Mouse (Mus musculus): ENCODE measurements around the gene Zfp26.

Zfp26 gene

GRCm38 (mm10) chr9:20459377-20460317 lies at the start of gene Zfp26:
Gene Zfp26, minus strand, starts transcription at chr9:20460162.
- peak; percentile 83 for DNase-seq (ENCODE audit: inconsistent ontology term)

DNA sequence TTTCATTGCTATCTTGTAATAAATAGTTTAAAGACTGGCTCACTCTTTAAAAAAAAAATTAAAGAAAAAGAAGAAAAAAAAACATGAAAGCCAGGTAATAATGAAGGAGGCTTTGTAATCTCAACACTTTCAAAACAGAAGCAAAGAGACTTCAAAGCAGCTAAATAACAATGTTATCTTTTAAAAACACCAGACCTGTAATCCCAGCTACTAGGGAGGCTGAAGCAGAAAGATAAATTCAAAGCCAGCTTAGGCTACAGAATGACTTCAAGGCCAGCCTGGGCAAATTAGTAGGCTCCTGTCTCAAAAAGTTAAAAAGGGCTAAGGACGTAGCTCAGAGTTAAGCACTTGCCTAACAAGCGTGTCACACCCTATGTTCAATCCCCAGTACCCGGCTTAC lies 49.7 kb upstream of the Zfp26 start:
- DNase-seq (ENCODE audit: inconsistent ontology term) = no peak

- no peak for DNase-seq (ENCODE audit: inconsistent ontology term)
Observed at GRCm38 (mm10) chr9:20504801-20505200, 44.8 kb upstream of the Zfp26 start.

- peak; percentile 46 for DNase-seq (ENCODE audit: inconsistent ontology term)
Observed at GRCm38 (mm10) chr9:20493281-20493680, 33.3 kb upstream of the Zfp26 start.

- DNase-seq (ENCODE audit: inconsistent ontology term) = peak; percentile 90
Observed at GRCm38 (mm10) chr9:20492527-20493233, 32.7 kb upstream of the Zfp26 start, which contains the start of gene Zfp426. Gene Zfp426, minus strand, starts transcription at chr9:20492746.

- no peak for DNase-seq (ENCODE audit: inconsistent ontology term)
Observed at GRCm38 (mm10) chr9:20491858-20492526, 32.0 kb upstream of the Zfp26 start.

DNA sequence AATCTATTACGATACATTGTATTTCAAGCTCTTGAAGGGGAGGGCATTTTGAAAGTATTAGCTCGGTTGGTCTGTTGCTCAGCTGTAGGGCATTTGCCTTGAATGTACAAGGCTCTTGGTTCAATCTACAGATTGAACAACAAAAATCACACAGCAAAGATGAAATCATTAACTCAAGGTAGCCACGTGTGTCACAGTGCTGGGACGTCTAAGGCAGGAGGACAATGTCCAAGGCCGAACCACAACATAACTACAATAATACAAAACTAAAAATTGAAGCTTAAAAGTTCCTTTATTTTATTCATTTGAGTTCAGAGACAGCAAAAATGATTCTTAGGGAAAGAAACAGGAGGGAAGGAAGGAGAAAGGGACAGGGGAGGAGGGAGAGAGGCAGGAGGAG lies 29.6 kb upstream of the Zfp26 start:
- no peak for DNase-seq (ENCODE audit: inconsistent ontology term)

- no peak for DNase-seq (ENCODE audit: inconsistent ontology term)
Observed at GRCm38 (mm10) chr9:20479396-20479795, 19.4 kb upstream of the Zfp26 start.

DNA sequence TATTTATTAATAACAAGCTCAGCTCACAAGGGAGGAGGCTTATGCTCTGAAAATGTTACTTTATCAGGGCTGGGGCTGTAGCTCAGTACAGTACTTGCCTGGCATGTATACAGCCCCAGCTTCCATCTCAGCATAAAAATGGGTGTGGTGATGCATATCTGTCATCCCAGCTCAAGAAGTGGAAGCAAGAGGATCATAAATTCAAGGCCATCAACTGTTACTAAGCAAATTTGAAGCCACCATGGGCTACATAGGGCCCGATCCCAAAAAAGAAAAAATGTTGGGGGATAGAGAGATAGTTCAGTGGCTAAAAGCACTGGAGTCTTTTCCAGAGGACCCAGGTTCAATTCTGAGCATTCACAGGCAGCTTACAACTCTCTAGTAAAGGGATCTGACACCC lies 16.7 kb upstream of the Zfp26 start:
- no peak for DNase-seq (ENCODE audit: inconsistent ontology term)

GRCm38 (mm10) chr9:20466761-20467442 lies 6.9 kb upstream of the Zfp26 start:
- peak; percentile 59 for DNase-seq (ENCODE audit: inconsistent ontology term)

DNA sequence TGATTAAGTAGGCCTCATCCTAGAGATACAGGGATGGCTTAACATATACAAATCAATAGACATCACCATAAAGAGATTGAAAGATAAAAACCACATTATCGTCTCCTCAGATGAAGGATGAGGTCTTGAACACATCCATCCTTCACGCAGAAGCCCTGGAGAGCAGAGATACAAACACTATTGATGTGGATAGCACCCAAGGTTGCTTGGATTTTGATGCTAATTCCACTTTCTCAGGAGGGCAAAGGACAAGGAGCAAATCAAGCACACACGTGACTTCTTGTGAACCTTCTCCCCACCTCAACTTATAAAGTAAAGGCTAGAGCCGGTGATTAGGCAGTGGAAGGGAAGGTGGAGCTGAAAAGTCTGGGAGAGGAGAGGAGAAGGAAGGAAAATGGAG lies 6.3 kb downstream of the Zfp26 start:
- no peak for DNase-seq (ENCODE audit: inconsistent ontology term)

DNA sequence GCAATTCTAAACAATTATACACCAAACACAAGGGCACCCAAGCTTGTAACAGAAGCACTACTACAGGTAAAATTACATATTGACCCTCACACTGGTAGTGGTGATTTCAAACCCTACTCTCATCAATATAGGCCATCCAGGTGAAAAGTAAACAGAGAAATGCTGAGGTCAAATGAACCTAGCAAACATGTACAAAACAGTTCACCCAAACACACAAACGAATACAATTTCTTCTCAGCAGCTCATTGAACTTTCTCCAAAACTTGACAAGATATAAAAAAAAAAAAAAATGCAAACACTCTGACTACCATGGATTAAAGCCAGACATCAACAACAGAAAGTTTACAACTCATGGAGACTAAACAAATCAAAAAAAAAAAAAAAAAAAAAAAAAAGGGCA lies 8.5 kb downstream of the Zfp26 start:
- no peak for DNase-seq (ENCODE audit: inconsistent ontology term)

DNA sequence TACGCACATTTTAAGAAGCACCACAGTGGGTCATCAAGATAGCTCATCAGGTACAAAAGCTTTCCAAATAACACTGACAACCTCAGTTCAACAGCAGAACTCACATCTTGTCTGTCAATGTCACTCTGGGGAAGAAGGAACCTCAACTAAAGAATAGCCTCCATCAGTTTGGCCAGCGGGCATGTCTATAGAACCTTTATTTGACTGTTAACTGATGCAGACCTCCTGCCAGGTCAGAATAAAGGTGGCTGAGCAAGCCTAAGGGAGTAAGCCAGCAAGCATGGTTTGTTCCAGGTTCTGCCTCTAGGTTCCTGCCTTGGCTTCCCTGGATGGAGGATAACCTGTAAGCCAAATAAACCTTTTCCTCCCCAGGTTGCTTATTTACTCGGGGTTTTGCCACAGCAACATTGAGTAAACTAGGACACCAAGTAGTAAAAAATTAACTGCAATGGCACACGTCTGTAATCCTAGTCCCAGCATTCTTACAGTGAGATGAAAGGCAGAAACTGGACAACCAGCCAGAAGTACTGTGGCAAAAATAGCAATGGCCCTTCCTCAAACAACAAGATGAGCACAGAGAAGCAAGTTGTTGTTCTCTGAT lies 16.7 kb downstream of the Zfp26 start:
- no peak for DNase-seq (ENCODE audit: inconsistent ontology term)

DNA sequence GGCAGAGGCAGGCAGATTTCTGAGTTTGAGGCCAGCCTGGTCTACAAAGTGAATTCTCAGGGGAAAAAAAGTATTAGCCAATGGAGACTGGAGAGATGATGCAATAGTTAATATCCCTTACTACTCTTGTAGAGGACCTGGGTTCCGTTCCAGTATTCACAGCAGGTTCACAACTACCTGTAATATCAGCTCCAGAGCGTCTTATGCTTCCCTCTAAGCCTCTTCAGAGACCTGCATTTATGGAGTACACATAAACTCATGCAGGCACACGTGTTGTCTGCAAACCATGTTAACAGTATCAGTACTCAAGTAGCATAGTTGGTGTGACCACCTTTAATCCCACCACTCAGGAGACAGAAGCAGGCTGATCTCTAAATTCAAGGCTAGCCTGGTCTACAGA lies 30.0 kb downstream of the Zfp26 start:
- no peak for DNase-seq (ENCODE audit: inconsistent ontology term)

DNA sequence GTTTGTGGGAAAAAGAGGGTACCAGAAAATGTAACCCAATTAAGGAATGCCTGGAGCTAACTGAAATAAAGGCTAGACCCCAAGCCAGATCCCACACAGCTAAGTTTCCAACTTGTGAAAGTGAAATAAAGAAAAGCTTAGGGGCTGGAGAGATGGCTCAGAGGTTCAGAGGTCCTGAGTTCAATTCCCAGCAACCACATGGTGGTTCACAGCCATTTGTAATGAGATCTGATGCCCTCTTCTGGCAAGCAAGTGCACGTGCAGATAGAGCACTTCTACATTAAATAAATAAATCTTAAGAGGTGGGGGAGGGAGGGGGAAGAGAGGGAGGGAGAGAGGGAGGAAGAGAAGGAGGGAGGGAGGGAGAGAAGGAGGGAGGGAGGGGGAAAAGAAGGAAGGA lies 48.5 kb downstream of the Zfp26 start:
- DNase-seq (ENCODE audit: inconsistent ontology term) = no peak

DNA sequence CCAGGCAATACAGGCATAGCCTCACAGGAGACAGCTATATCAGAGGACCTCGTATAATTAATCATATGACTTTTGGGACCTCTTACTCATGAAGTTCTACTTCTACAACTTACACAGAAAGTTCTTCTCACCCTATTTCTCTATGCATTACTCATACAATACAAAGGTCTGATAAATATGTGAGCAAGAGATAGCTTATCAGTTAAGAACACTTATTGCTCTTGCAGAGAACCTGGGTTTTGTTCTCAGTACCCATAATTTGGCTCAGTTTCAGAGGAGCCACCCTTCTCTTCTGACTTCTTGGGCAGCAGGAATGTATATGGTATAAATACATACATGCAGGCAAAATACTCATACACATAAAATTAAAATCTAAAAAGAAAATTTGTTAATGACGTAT lies 50.6 kb downstream of the Zfp26 start:
- no peak for DNase-seq (ENCODE audit: inconsistent ontology term)

GRCm38 (mm10) chr9:20385343-20385703 lies 74.6 kb downstream of the Zfp26 start:
- no peak for DNase-seq (ENCODE audit: inconsistent ontology term)

DNA sequence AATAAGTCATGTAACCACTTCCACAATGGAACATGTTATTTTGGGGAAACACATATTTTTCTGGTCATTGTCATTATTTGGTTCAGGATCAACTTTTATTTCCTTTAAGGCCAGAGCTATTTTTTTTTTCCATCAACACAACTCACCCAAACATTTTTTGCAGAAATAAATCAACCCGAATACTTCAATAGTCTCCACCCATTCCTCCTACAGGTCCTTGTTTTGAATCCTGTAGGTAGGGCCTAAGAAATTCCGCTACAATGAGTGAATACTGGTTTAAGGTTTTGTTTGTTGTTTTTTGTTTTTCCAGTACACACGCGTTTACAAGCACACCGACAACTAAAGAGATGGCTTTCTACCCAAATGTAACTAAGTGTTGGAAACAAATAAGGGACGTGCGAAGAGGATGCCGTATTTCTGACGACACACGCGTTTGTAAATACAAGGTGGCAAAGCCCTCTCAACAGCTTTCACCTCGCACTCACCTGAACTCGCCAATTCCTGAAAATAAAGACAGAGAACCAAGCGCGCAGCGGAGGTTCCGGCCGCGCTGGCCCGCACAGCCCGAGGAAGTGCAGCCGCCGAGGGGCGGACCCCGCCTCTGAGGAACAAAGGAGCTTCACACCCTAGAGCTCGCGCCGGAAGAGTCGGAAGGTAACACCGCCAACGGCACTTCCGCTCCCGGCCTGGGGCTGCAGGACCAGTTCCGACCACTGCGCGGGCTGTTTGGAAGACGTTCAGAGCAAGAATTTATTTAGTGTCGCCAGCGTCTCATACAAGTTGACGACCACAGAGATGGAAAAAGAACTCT lies 75.2 kb downstream of the Zfp26 start, which contains the start of gene Zfp560:
TSS of gene Zfp560 (minus strand) at position 646 of the 811 bp plus-strand sequence.
- peak; percentile 94 for DNase-seq (ENCODE audit: inconsistent ontology term)

DNA sequence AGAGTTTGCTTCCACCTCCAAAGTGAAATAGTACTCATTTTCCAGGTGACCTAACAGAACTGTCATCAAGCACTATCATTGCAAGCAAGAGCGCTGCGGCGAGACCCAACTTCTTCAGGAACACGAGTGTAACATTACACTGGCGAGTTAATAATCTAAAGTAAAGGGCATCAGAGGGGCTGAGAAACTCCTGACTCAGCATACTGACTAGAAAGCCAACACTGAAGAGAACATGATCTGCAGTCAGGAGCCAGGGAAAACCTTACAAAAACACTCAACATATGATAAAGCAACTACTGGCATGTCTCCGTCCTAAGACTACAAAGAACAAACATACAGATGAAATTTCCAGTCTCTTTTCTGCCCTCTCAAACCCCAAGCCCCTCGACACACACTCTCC lies 76.3 kb downstream of the Zfp26 start:
- no peak for DNase-seq (ENCODE audit: inconsistent ontology term)
